Mouse (Mus musculus): Measurements from ENCODE around the gene Ccdc8. TPM values are rescaled to one million over a fixed set of nuclear protein-coding genes. Genes with fewer than 3 reads are reported as not detected.

Ccdc8 gene
- total RNA-seq, 2 experiments from 2014 or later = 1.6 to 2.1 TPM

DNA sequence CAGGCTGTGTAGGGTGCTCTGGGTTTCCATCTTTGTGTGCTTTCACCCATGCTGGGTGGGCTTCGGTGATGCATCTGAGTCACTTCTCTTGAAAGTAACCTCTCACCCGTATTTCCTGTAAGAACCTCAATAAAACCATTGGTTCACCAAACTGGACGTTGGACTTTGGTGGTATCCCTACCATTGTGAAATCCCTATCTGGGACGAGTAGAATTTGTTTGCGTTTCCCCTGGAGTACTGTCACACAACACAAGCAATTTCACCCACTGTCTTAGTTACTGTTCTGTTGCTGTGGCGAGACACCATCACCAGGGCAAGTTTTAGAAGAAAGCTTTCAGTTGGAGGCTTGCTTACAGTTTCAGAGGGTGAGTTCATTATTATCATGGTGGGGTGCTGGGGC is 24.1 kb upstream of the Ccdc8 start:
- DNase-seq = no peak
- intact Hi-C loops (cut with DNase I) = no loop called here

DNA sequence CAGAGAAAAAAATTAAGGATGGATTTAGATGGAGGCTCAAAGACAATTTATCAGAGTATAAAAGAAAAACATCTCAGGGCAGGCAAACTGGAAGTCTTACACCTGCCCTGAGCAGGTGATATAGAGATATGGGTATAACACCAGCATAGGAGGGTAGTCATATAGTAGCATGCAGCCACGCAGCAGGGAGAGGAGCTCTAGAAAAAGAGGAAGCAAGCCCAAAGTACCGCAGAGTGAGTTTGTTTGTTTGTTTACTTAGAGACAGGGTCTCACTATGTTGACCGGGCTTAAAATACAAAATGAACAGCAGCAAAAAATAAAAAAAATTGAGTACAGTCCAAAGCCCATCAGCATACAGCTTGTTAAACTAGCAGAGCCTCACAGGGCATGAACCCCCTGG is 21.3 kb upstream of the Ccdc8 start:
- DNase-seq = no peak
- intact Hi-C loops (cut with DNase I) = no loop called here

DNA sequence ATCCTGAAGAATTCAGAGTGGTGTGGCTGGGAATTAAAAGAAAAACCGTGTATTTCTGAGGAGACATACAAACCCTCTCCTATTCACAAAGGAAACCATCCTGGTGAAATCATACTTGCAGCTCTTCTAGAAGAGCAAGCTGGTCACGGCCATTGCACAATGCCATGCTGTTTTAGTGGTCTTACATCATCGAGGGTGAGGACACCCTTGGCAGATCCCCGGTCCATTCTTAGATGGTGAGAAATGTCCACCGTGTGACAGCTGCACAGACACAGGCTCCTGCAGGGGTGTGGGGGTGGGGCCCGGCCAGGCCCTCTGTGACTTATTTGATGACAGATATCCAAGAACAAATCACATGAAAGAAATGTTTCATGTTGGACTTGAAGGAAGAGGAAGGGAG is 18.5 kb upstream of the Ccdc8 start:
- DNase-seq = peak; percentile 34 to 36
- intact Hi-C loops (cut with DNase I) = no loop called here

DNA sequence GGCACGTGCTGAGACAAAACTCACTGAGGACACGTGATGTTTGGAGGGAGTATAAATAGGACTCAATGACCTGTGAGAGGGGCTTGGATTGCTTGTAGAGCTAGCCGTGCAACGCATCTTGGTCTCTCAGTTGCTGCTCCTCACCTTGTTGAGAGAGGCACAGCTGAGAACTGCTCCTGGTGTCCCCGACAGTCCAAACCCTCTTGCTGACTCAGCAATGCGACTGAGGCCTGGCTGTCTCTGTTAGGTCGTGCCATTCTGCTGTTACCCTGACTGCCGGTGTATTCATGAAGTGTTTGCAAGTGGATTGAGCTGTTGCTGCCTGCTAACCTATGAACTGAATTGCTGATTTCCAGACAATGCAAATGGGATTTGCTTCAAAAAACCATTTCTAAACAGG is 16.2 kb upstream of the Ccdc8 start:
- DNase-seq = no peak
- intact Hi-C loops (cut with DNase I) = no loop called here

DNA sequence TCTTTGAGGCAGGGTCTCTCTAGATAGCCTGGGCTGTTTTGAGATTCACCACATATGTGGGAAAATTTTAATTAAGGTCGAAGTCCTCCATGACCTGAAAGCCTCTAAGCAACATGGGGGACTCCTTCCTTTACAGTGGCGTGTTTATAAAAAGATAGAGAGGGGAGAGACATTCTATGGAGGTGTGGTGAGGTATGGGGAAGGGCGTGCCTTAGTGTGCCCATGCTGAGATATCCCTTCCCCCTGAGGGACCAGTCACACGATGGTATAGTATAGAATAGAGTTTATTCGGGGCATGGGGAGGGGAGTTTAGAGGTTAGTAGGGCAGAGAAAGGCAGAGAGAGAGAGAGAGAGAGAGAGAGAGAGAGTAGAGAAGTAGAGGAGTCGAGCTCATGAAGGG is 14.3 kb upstream of the Ccdc8 start:
- intact Hi-C loops (cut with DNase I) = no loop called here
- DNase-seq = no peak

DNA sequence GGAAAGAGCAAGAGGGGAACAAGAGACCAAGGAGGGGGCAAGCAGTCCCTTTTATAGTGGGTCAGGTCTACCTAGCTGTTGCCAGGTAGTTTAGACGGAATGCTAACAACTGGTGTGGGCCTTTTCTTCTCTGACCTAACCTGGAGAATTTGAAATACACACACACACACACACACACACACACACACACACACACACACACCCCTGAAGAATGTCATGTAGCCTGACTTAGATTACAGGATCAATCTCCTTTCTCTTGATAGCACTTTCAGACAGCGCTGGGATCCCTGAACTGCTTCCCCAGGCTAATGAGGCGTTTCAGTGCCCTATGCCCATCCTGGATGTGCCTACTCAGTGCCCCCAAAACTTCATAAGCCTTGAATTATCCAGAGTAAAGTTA is 13.9 kb upstream of the Ccdc8 start:
- no peak for DNase-seq
- intact Hi-C loops (cut with DNase I) = no loop called here

DNA sequence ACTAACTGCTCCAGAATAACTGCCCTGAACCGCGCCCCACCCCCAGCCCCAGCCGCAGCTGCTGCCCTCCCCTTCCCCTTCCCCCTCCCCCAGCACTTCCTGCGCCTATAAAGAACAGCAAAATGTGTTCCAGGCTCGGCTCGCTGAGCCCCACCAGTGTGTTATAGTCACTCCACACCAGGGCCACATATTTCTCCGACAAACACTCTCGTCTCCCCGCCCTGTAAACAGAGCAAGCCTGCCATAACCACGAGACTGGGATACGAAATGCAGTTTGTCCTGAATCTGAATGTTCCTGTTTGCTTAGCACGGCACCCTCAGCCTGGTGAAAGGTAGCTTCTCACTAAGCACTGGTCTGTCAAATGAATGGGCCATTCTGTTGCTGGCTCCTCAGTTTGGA is 12.2 kb upstream of the Ccdc8 start:
- DNase-seq = no peak
- intact Hi-C loops (cut with DNase I) = no loop called here

DNA sequence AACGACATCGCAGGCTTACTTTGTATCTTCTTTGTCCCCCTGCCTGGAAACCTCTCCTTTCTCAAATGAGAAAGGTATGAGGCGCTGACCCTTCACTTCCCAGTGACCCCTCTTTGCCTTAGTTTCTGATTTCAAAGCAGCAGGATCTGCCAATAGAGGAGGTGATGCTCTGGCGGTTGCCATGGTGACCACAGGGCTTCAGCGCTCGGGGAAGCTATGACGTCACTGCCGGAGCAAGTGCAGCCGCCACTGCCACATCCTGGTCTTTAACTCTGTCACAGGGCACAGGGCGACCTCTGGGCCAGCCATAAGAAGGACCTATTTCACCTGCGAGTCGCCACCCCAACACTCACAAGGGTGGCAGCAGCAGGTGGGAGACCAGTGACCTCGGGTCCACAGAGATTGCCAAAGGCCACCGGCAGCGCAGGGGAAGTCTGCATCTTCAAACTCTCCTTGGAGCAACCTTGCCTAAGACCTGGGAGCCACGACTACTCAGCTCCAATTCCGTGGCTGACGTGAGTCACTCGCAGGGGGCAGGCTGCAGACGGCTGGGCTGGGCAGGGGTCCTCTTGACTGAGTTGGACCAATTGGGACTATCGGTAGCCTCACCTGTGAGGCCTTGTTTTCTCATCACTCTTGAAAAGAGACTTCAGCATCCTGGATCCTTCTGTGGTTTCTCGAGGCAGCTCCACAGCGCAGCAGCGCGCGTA is 9.5 kb upstream of the Ccdc8 start, which contains the start of gene Gm42372:
Gene Gm42372 (plus strand): TSS at position 228 of the 710 bp plus-strand sequence.
- intact Hi-C loops (cut with DNase I) = no loop called here
- DNase-seq = no peak

DNA sequence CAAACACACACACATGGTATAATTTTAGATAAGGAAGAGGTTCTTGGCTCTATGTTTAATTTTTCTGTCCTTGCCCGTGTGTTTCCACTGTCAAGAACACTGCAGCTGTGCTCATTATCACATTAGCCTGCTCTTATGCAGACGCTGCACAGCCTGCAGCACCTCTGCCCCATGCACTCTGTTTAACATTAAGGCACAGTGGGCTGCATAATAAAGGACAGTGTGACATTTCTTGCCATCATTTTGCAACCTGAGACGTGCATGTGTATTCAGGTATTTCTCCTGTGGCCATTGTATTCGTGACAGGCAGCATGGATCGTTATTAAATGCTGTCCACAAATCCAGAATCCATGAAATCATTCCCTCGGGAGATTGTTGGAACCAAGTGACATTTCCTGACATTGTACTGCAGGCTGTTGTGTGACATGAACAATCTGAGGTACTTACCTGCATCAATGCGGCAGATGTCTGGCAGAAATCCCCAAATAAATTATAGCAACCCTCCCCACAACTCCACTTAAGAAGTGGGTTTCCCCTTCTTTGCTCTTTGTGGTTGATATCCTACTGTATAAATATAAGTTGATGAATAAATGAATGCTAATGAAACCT is 4.9 kb upstream of the Ccdc8 start:
- intact Hi-C loops (cut with DNase I) = no loop called here
- DNase-seq = no peak

DNA sequence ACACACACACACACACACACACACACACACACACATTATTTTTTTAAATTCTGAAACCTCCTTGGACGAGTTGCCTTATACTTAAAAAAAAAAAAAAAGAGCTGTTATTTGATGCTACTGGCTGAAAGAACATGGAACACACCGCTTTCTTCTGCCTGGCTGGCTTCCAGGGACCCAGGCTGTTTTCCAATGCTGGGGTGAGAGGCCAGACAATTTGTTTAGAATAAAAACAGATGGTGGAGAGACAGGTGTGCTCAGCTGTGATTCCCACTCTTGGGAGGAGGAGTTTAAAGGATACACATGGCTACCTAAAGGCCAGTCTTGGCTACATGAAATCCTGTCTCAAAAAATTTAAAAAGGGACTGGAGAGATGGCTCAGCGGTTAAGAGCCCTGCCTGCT is 4.1 kb upstream of the Ccdc8 start:
- intact Hi-C loops (cut with DNase I) = no loop called here
- peak; percentile 50 to 60 for DNase-seq

DNA sequence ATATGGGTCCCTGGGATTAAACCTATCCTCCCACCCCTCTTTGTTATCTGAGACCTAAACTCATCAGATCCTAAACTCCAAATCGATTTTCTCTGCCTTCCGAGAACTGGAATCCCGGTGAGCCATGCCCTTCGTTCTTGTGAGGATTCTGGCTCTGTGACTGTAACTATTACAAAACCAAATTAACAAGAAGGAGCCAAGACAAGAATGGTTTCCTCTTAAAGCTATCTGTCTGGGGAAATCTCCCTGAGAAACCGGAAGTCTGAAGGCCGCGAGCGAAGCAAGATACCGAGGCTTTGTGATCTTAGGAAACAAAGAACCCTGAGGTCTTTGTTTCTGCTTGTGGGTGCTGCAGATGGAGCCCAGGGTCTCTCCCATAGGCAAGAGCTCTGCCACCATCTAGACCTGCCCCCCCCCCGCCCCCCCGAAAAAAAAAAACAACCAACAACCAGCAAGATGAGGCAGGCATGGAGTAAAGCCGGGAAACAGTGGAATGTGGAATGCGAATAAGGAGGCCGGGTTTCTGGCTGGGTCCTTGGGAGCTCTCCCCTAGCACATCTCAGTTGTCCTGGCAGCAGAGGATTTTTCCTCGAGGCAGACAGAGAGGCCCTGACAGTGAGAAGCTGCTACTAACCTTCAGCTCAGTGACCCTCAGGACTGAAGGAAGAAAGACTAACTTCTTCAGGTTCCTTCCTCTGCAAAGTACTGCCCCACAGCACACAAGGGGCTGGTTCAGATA is 2.3 kb upstream of the Ccdc8 start:
- intact Hi-C loops (cut with DNase I) = no loop called here
- DNase-seq = no peak

DNA sequence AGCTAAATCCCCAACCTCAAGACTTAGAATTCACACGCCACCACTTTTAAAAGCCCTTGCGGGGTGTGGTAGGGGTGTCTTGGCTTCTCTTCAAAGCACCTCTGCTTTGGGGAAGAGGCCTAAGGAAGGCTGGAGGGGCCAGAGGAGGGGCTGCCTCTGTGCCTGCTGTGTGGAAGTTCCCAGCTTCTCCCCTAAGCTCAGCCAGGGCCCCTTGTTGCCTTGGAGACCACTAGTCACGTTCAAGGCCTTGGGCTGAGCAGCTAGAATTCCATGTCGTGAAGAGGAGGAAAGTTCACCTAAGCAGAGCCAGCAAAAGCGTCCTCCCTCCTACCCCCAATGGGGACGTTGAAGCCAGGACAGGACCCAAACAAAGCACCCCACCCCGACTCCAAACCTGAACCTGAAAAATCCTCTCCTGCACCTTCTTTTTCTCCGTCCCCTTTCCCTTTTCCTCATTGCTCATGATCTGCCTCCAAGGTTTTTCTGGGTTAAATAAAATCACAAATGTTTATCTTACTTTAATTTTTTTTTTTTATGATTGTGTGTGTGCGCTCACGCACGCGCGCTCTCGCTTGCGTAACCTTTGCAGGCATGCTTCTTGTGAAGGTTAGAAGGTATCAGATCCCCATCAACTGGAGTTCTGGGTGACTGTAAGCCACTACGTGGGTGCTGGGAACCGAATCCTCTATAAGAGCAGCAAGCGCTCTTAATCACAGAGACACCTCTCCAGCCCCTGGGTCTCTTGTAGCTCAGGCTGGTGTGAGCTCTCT is 642 bp upstream of the Ccdc8 start:
- DNase-seq = no peak
- intact Hi-C loops (cut with DNase I) = no loop called here

DNA sequence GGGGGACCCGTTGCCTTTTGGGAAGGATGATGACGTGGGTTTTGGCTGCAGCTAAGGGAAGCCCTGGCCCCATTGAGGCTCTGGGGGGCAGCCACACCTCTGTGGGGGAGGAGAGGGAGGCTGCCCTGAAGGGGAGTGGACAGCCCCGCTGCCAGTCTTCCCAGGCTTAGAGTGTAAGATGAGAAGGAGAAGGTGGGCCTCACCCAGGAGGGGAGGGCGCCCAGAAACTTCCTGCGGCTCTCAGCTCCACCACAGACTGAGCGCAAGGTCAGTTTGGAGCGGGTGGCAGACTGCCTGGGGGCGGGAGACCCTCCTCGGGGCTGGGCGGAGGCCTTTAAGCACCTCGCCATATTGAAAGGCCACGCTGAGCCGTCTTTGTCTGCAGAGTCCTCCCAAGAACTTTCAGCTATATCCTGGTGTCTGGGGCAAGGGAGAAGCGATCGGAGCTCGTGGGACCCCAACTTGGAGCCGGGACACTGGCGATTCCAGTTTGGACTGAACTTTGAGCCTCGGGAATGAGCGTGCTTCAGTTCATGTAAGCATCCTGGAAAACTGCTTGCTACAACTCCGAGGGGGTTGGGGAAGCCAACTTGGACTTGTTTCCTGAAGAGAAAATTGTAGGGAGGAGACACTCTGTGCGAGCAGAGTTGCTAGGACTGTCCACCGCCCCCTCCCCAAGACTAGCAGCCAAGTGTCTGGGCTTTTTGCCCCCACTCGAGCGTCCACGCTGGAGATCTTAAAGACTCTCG is 1.3 kb downstream of the Ccdc8 start:
- intact Hi-C loops (cut with DNase I) = no loop called here
- peak; percentile 73 to 83 for DNase-seq

DNA sequence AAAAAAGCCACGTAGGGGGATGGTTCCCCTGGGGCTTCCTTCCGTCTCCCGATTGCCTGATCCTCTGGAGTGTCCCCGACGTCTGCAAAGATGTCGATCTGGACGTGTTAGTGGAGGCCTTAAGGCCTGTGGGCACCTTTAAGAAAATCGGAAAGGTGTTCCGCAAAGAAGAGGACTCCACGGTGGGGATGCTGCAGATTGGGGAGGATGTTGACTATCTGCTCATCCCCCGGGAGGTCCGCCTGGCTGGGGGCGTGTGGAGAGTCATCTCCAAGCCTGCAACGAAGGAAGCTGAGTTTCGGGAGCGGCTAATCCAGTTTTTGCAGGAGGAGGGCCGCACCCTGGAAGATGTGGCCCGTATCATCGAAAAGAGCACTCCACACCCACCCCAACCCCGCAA is 1.9 kb downstream of the Ccdc8 start:
- intact Hi-C loops (cut with DNase I) = no loop called here
- DNase-seq = no peak

DNA sequence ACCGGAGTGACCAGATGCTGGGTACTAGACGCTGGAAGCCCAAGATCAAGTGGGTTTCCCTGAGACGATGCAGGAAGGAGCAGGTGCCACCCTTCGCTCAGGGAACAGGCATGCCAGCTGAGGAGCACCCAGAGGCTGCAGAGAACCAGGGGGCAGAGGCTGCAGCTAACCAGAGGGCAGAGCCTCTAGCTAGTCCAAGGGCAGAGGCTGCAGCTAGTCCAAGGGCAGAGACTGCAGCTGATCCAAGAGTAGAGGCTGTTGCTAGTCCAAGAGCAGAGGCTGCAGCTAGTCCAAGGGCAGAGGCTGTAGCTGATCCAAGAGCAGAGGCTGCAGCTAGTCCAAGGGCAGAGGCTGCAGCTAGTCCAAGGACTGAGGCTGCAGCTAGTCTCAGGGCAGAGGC is 2.8 kb downstream of the Ccdc8 start:
- DNase-seq = no peak
- intact Hi-C loops (cut with DNase I) = no loop called here

DNA sequence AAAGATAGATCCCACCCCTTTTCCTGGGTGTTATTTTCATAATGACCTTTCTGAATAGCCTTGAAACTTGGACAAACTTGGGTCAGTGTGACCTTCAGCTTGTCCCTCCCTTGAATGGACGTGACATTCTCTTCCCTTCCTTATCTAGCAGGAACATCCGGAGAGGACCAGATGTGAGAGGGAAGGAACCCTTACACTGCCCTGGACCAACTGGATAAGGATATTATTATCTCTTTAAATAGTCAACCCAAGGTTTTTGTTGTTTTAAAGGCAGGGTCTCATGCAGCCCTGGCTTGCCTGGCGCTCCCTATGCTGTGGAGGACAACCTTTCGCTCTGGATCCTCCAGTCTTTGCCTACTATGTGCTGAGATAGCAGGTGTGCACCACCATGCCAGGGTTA is 6.7 kb downstream of the Ccdc8 start:
- no peak for DNase-seq
- intact Hi-C loops (cut with DNase I) = loop anchor here (1.0 kb wide), 1 partner anchor 67 kb away; no protein-coding TSS in a partner anchor

DNA sequence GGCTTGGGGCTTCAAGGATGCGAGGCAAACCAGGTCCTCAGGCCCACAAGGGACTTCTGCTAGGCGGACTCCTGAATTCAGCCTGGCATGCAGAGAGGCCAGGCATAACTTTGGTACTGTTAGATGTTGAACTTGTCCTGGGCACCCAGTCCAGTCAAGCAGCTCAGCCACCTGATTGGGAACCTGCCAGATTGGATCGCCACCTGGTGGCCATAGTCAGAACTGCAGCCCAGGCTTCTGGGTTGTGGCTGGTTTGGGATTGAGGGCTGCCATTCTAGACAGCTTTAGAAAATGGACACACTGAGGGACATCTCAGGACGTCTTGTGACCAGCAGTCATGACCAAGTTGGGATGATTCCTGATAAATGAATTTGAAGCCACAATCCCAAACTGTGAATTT is 7.1 kb downstream of the Ccdc8 start:
- intact Hi-C loops (cut with DNase I) = loop anchor here (1.0 kb wide), 1 partner anchor 67 kb away; no protein-coding TSS in a partner anchor

DNA sequence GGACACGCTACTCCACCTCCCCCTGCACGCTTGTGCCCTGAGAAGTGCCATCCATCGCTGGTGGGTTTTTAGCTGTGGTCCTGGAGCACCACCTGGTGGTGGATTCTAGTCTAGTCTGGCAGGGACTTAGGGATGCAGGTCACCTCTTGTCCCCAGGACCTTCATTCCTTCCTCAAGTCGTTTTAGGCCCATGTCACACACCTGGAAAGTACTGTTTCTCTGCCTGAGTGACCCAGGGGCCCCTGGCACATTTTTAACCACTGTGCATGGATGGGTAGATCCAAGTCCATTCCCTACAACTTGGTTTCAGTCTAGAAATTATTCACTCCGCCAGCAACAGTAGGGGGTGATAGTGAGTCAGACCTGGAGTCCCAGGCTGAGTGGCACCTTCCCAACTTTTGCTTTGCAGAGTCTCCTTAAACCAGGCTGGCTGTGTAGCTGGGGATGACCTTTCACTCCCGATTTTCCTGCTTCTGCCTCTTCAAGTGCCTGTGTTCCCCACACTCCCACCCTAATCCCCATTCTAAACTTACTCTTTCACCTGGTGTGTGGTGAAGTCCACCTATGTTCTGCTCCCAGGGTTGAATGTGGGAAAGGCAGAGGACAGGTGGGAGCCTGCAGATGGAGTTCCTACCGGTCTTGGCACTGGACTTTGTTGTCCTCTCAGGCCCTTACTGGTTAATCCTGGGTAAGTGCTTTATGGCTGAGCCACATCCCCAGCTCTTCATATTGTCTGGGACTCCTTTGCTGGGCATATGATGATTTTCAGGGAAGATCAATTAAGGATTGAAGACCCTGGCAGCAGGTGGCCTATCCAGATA is 10.1 kb downstream of the Ccdc8 start:
- intact Hi-C loops (cut with DNase I) = loop anchor here (1.0 kb wide), 1 partner anchor 51 kb away; no protein-coding TSS in a partner anchor
- DNase-seq = peak; percentile 71 to 76

More for the DNA sequence above, 7.1 kb downstream of the Ccdc8 start:
- DNase-seq = peak; percentile 82 to 93

DNA sequence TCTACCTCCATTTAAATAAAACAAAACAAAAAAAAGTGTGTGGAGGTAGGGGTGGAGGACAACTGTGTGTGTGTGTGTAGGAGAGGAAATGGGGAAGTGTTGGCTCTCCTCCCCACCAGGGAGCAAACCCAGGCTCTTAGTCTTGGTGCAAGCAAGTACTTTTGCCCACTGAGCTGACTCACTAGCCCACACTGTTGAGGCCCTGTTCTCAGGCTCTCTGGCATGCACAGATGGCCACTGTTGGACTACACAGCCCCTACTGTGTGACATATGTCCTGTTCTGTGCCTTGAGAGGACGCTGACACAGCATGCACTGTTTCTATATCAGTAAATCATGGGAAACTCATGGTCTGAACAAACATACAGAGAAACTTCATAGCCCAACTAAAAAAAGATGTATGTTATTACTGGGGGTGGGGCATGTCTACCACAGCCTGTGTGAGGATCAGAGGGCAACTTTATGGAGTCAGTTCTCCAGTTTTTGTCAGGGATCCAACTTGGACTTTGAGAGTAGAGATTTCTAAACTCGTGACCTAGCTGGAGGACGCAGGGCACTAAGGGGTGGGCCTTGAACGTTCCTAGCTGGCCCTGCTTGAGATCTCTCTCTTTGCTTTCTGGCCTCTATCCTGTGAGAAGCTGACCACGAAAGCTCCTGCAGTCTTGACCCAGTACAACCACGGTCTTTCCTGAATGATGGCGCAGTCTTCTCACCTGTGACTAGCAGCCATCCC is 10.9 kb downstream of the Ccdc8 start:
- no peak for DNase-seq

More for the DNA sequence above, 10.9 kb downstream of the Ccdc8 start:
- intact Hi-C loops (cut with DNase I) = no loop called here

Data from gastrocnemius, postnatal 36 days (tissue).